21 mouse cellular contexts compared by ENCODE assay signal in genomic region chr3:79002173-79002848, GRCm38 (mm10).
DNase-seq lines count a peak whose midpoint lies in the region; ATAC-seq and TF ChIP-seq lines count a peak whose summit lies in the region.
"Had no signal": no experiment of that assay in that cellular context is flagged by ENCODE, and none has a peak within 500 bp of the region (broad histone marks: within the 10 kb centered on the region; RNA-seq: fewer than 3 reads in every experiment).

No protein-coding gene starts in this region.

- H3K4me2 ChIP-seq in heart, embryonic 11.5 days, result no peak overlapping the region
- H3K4me2 ChIP-seq: forebrain, embryonic 13.5 days; heart, embryonic 15.5 days; intestine, embryonic 15.5 days had no signal

- ATAC-seq in heart, embryonic 11.5 days (replicated peaks; ENCODE audit: insufficient number of reproducible peaks, low FRiP score, low TSS enrichment), result no peak
- ATAC-seq in common myeloid progenitor, adult 5-6 weeks (replicated peaks; ENCODE audit: low read depth, poor library complexity, severe bottlenecking), result peak; percentile 81
- ATAC-seq in megakaryocyte, adult 5-6 weeks (ENCODE audit: poor library complexity, severe bottlenecking), result peak; percentile 24; the same call in 1 of the 2 replicates
- no peak for ATAC-seq in inflammation-experienced regulatory T-cells, adult 6 months
- ATAC-seq: forebrain, embryonic 13.5 days; forebrain, postnatal 0 days; hindbrain, postnatal 0 days; intestine, embryonic 15.5 days had no signal

- TF ChIP-seq EP300 in MEL (IDR thresholded peaks at IDR 0.05; ENCODE audit: low read depth in 1 of 2, low read length in 2 of 2), result peak; percentile 77 to 81

- TF ChIP-seq RAD21 in MEL (IDR thresholded peaks at IDR 0.05; ENCODE audit: low read depth, low read length), result no peak

- H3K4me3 ChIP-seq in heart, embryonic 11.5 days (ENCODE audit: low read depth, low read length), result no peak overlapping the region
- H3K4me3 ChIP-seq in MEL (ENCODE audit: control insufficient read depth in 1 of 2, insufficient read depth in 1 of 2, low read depth in 2 of 2, low read length in 2 of 2), result peak overlapping the region; percentile 13 to 61
- H3K4me3 ChIP-seq: embryonic facial prominence, embryonic 10.5 days; forebrain, embryonic 13.5 days; heart, embryonic 10.5 days; heart, embryonic 15.5 days; intestine, embryonic 15.5 days had no signal

- H3K27ac ChIP-seq in heart, embryonic 11.5 days (ENCODE audit: low read depth, low read length), result no peak overlapping the region
- peak overlapping the region; percentile 92 for H3K27ac ChIP-seq in MEL (ENCODE audit: control insufficient read depth, low read depth, low read length)
- H3K27ac ChIP-seq: embryonic facial prominence, embryonic 10.5 days; forebrain, embryonic 13.5 days; heart, embryonic 10.5 days; heart, embryonic 15.5 days; hindbrain, postnatal 0 days; intestine, embryonic 15.5 days had no signal

- H3K27me3 ChIP-seq in heart, embryonic 11.5 days (ENCODE audit: control insufficient read depth, insufficient read depth, low read length), result no peaks in the 10 kb centered on the region
- H3K27me3 ChIP-seq in MEL (ENCODE audit: control insufficient read depth in 1 of 2, insufficient read depth in 2 of 2, low read length in 2 of 2), result no peaks in the 10 kb centered on the region
- H3K27me3 ChIP-seq: forebrain, embryonic 13.5 days; heart, embryonic 15.5 days; intestine, embryonic 15.5 days had no signal

- peak; percentile 73 for DNase-seq in heart, adult 11 months
- peak; percentile 83 for DNase-seq in MEL (ENCODE audit: low read depth, low spot score)
- DNase-seq in left cerebral cortex, postnatal 14 days (ENCODE audit: low spot score in 2 of 2), result no peak
- DNase-seq in testis, postnatal 10 days (ENCODE audit: low spot score), result no peak
- DNase-seq: adrenal gland, postnatal 10 days; cerebellum, adult 18-20 months; cerebellum, adult 9-11 months; cerebellum, postnatal 36 days; forebrain, postnatal 0 days; gastrocnemius, postnatal 25 days; heart, postnatal 14 days had no signal

- TF ChIP-seq CTCF in MEL (IDR thresholded peaks at IDR 0.05 in 2 of 3, conservative IDR thresholded peaks at IDR 0.05 in 1 of 3; ENCODE audit: control insufficient read depth in 1 of 3, insufficient read depth in 1 of 3, low read depth in 2 of 3, low read length in 3 of 3, poor library complexity in 1 of 3, severe bottlenecking in 1 of 3), result no peak

- no peaks in the 10 kb centered on the region for H3K9me3 ChIP-seq in heart, embryonic 11.5 days (replicated peaks; ENCODE audit: control insufficient read depth, low read length)
- H3K9me3 ChIP-seq in MEL (replicated peaks; ENCODE audit: insufficient read depth, low read length), result no peaks in the 10 kb centered on the region
- H3K9me3 ChIP-seq: embryonic facial prominence, embryonic 10.5 days; forebrain, embryonic 13.5 days; heart, embryonic 10.5 days; heart, embryonic 15.5 days; intestine, embryonic 15.5 days had no signal

- no peaks in the 10 kb centered on the region for H3K79me2 ChIP-seq in MEL (ENCODE audit: control insufficient read depth, insufficient read depth, low read length, poor library complexity)

- WGBS in heart, embryonic 11.5 days (ENCODE audit: insufficient replicate concordance), result 79% methylated on average over 4 of the region's 4 CpGs

- TF ChIP-seq POLR2A in MEL (IDR thresholded peaks at IDR 0.05; ENCODE audit: control insufficient read depth in 1 of 2, insufficient read depth in 1 of 2, low read depth in 1 of 2, low read length in 2 of 2, poor library complexity in 1 of 2), result 0 out of 4 replicates have a peak, but pooled peaks of 1 of the 2 experiments have one; percentile 19

- H3K9ac ChIP-seq in heart, embryonic 11.5 days (ENCODE audit: low read depth, low read length), result no peak overlapping the region
- peak overlapping the region; percentile 57 for H3K9ac ChIP-seq in MEL (ENCODE audit: control insufficient read depth, low read depth, low read length, poor library complexity, severe bottlenecking)
- H3K9ac ChIP-seq: forebrain, embryonic 13.5 days; forebrain, postnatal 0 days; heart, embryonic 15.5 days; intestine, embryonic 15.5 days had no signal

- no peaks in the 10 kb centered on the region for H3K4me1 ChIP-seq in heart, embryonic 11.5 days (ENCODE audit: control insufficient read depth, insufficient read depth, low read length)
- H3K4me1 ChIP-seq in MEL (ENCODE audit: control insufficient read depth in 1 of 2, insufficient read depth in 2 of 2, low read length in 2 of 2), result peaks cover 20 to 29% of the 10 kb centered on the region in 2 experiments
- H3K4me1 ChIP-seq: forebrain, embryonic 13.5 days; heart, embryonic 10.5 days; heart, embryonic 15.5 days; intestine, embryonic 15.5 days had no signal

- intact Hi-C loops in left cerebral cortex, postnatal 14 days (cut with DNase I), result no loop called here

- no peaks in the 10 kb centered on the region for H3K36me3 ChIP-seq in heart, embryonic 11.5 days (ENCODE audit: control insufficient read depth, insufficient read depth, low read length)
- peaks cover 0 to 27% of the 10 kb centered on the region in 2 experiments; a peak in 2 of 4 replicates for H3K36me3 ChIP-seq in MEL (ENCODE audit: control insufficient read depth in 1 of 2, insufficient read depth in 2 of 2, low read length in 2 of 2)
- H3K36me3 ChIP-seq: embryonic facial prominence, embryonic 10.5 days; heart, embryonic 10.5 days; heart, embryonic 15.5 days; intestine, embryonic 15.5 days had no signal

TF ChIP-seq in MEL, 35 proteins besides CTCF, POLR2A, EP300 and RAD21:
- no peak for TF ChIP-seq TBP (IDR thresholded peaks at IDR 0.05; ENCODE audit: low read depth, low read length)
- TF ChIP-seq ZKSCAN1 (IDR thresholded peaks at IDR 0.05; ENCODE audit: low read depth, low read length), result no peak
- no peak for TF ChIP-seq POLR2AphosphoS2 (IDR thresholded peaks at IDR 0.05; ENCODE audit: low read length)
- no peak for TF ChIP-seq E2F4 (IDR thresholded peaks at IDR 0.05; ENCODE audit: borderline replicate concordance, low read depth, low read length)
- TF ChIP-seq ZNF384 (IDR thresholded peaks at IDR 0.05; ENCODE audit: low read depth, low read length), result peak; percentile 72
- peak; percentile 45; the same call in 1 of the 2 replicates for TF ChIP-seq HCFC1 (IDR thresholded peaks at IDR 0.05; ENCODE audit: low read depth, low read length)
- TF ChIP-seq CHD1 (IDR thresholded peaks at IDR 0.05; ENCODE audit: low read depth, low read length), result no peak
- peak; percentile 60 to 94; a peak in 3 of 4 replicates for TF ChIP-seq USF2 (IDR thresholded peaks at IDR 0.05; ENCODE audit: borderline replicate concordance in 1 of 2, insufficient read depth in 1 of 2, low read depth in 1 of 2, low read length in 2 of 2)
- peak; percentile 98 for TF ChIP-seq BHLHE40 (IDR thresholded peaks at IDR 0.05; ENCODE audit: borderline replicate concordance, low read depth, low read length)
- TF ChIP-seq MAFK (IDR thresholded peaks at IDR 0.05; ENCODE audit: borderline replicate concordance, low read depth, low read length), result peak; percentile 49; the same call in 1 of the 2 replicates
- TF ChIP-seq TAL1 (IDR thresholded peaks at IDR 0.05; ENCODE audit: low read length), result no peak
- no peak for TF ChIP-seq MAZ (IDR thresholded peaks at IDR 0.05; ENCODE audit: low read depth, low read length)
- TF ChIP-seq NELFE (IDR thresholded peaks at IDR 0.05; ENCODE audit: low read depth, low read length), result peak; percentile 37; the same call in 1 of the 2 replicates
- TF ChIP-seq TCF12 (IDR thresholded peaks at IDR 0.05; ENCODE audit: low read depth, low read length), result peak; percentile 40; the same call in 1 of the 2 replicates
- no peak; the same call in 1 of the 2 replicates for TF ChIP-seq ELF1 (IDR thresholded peaks at IDR 0.05; ENCODE audit: low read depth, low read length)
- no peak for TF ChIP-seq POLR2AphosphoS5 (IDR thresholded peaks at IDR 0.05; ENCODE audit: borderline replicate concordance, low read depth, low read length)
- no peak for TF ChIP-seq ZC3H11A (IDR thresholded peaks at IDR 0.05; ENCODE audit: low read depth, low read length)
- no peak for TF ChIP-seq SMC3 (IDR thresholded peaks at IDR 0.05; ENCODE audit: low read depth, low read length)
- peak; percentile 64; the same call in 1 of the 2 replicates for TF ChIP-seq ZMIZ1 (IDR thresholded peaks at IDR 0.05; ENCODE audit: low read depth, low read length)
- peak; percentile 68; the same call in 1 of the 2 replicates for TF ChIP-seq MYC (IDR thresholded peaks at IDR 0.05; ENCODE audit: low read depth, low read length)
- peak; percentile 86 for TF ChIP-seq ETS1 (IDR thresholded peaks at IDR 0.05; ENCODE audit: low read depth, low read length)
- TF ChIP-seq GATA1 (IDR thresholded peaks at IDR 0.05; ENCODE audit: low read depth, low read length), result peak; percentile 76
- TF ChIP-seq SIN3A (IDR thresholded peaks at IDR 0.05; ENCODE audit: low read length), result peak; percentile 78
- no peak for TF ChIP-seq GABPA (IDR thresholded peaks at IDR 0.05; ENCODE audit: low read depth, low read length)
- TF ChIP-seq NRF1 (IDR thresholded peaks at IDR 0.05; ENCODE audit: insufficient read depth, low read depth, low read length, poor library complexity, severe bottlenecking), result no peak
- TF ChIP-seq JUND (IDR thresholded peaks at IDR 0.05; ENCODE audit: low read depth, low read length), result no peak
- TF ChIP-seq MAX (IDR thresholded peaks at IDR 0.05; ENCODE audit: low read length), result peak; percentile 98
- TF ChIP-seq RCOR1 (IDR thresholded peaks at IDR 0.05; ENCODE audit: low read depth, low read length), result peak; percentile 57; the same call in 1 of the 2 replicates
- TF ChIP-seq CHD2 (IDR thresholded peaks at IDR 0.05; ENCODE audit: low read length), result no peak
- TF ChIP-seq KAT2A (conservative IDR thresholded peaks at IDR 0.05; ENCODE audit: low read depth, low read length), result no peak
- peak; percentile 18; the same call in 1 of the 2 replicates for TF ChIP-seq MYB (IDR thresholded peaks at IDR 0.05; ENCODE audit: low read depth, low read length)
- TF ChIP-seq USF1 (IDR thresholded peaks at IDR 0.05; ENCODE audit: low read depth, low read length), result peak; percentile 98
- peak; percentile 65; the same call in 1 of the 2 replicates for TF ChIP-seq MXI1 (IDR thresholded peaks at IDR 0.05; ENCODE audit: low read depth, low read length)
- no peak for TF ChIP-seq MEF2A (IDR thresholded peaks at IDR 0.05; ENCODE audit: extremely low read depth, insufficient replicate concordance, low read depth, low read length, poor library complexity, severe bottlenecking)
- TF ChIP-seq UBTF (IDR thresholded peaks at IDR 0.05; ENCODE audit: borderline replicate concordance, insufficient read depth, low read depth, low read length), result no peak

Comparison
In these comparisons a context has a peak if more than half of its experiments do, and no peak if none do; other contexts are left out.
1. DNase-seq: peak in heart, adult 11 months (single experiment) and MEL (single experiment); none in left cerebral cortex, postnatal 14 days (0 of 2) and testis, postnatal 10 days (single experiment).
2. ATAC-seq: peak in common myeloid progenitor, adult 5-6 weeks (single experiment) and megakaryocyte, adult 5-6 weeks (single experiment); none in heart, embryonic 11.5 days (single experiment) and inflammation-experienced regulatory T-cells, adult 6 months (single experiment).